Mouse (Mus musculus) left cerebral cortex, adult 9 months (tissue): ENCODE results near the gene Tprkb.
"Not testable (repeated sequence)": the region's sequence is repeated elsewhere in the genome, so short reads cannot be mapped to it uniquely, and the experiment has no call there.

Source experiments
- DNase-seq, 2 experiments: peaks; one replicate each; pipeline ENCODE4 v3.0.0; 2022; ENCODE audit warnings: low spot score in 2 of 2

Gene Tprkb

DNA sequence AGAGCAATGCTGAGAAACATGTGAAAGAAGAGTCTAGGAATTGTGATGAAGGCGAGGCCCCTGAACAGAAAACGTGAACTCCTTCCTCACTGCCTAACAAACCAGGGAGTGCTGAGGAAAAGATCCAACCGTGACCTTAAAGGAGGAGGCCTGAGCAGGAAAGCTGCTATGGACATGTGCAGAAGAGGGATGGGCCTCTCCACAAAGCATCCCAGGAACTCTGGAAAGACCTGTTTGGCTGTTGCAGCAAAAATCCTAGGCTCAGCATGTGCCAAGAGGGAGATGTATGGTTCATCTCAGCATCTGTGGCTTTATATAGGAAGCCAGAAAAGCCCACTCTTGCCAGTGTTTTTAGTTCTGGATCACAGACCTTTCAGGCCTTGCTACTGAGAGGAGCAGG is 61.0 kb downstream of the Tprkb start:
- DNase-seq = no peak

DNA sequence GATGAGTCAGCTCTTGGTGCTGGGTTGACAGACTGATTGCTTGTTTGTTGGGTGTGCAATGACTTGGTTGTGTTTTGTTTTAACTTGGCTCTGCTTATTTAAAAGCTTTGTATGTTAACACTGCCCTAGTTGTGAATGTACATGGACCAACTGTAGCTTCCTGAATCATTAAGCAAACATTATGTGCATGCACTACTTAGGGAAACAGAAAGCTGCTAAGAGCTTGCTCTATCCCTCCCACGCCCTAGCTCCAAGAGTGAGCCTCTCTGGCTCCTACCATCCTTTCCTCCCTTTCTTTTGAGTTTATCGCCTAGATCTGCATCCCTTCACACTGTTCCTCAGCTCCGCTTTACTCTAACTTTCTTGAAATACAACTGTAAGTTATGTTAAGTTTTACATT is 61.7 kb downstream of the Tprkb start:
- peak in 1 of 2 experiments; percentile 42 for DNase-seq

DNA sequence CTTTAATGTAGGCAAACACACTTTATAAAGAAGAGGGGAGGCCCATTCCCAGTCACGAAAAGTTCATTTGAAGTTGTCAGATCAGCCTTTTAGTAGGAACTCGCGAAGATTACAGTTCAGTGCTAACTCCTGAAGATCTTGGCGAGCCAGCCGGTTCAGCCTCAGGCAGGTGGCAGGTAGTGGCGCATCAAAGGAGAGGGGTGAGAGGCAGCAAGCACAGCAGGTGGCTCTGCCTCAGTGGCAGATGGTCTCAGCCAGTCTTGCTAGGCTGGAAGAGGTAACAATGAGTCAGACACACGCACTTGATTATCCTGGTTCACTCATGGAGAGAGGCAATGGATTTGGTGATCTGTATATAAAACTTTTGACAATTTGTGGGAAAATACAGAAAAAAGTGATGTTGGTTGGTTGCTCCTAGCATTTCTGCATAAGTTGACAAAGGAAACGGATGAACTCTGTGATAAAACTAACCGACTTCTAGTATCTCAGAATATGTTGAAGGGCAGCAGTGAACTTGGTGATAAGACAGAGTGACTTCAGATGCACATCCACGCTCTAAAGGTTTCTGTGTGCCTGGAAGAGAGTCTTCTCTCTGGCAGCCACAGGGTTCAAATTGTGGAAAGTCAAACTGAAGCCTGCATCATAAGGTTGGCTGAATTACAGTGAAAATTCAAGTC is 63.4 kb downstream of the Tprkb start:
- no peak for DNase-seq

DNA sequence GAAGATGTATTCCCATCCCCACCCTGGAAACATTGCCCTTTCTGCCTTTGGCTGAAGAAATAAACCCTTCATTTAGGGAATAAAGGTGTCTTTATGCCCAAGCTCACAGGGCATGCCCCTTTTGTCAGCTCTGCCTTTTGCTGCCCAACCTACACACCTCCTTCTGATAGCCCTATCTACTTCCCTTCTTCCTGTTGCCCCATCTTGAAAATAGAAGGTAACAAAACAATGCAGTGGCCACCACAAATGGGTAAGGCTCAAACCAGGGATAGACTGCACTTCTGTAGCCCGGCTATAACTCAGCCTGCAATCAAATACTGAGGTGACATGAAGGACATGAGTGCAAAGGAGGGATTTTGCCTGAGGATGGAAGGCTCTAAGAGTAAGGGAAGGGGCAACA is 64.1 kb downstream of the Tprkb start:
- no peak for DNase-seq

DNA sequence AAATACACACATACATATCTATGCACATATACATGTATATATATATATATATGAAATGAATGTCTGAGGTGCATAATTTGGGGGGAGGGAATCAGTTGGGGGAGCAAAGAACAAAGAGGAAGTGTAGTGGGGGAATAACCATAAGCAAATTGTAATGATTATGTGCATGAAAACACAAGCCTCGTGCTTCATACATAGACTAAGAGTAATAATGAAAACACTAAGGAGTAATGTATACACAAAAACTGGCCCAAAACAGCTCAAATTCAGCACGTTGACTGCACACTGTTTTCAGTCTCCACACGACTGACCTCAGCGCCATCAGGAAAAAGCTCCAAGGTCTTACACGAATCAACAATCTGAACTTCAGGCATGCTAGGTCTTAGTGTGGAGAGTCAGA is 64.6 kb downstream of the Tprkb start:
- DNase-seq = no peak

DNA sequence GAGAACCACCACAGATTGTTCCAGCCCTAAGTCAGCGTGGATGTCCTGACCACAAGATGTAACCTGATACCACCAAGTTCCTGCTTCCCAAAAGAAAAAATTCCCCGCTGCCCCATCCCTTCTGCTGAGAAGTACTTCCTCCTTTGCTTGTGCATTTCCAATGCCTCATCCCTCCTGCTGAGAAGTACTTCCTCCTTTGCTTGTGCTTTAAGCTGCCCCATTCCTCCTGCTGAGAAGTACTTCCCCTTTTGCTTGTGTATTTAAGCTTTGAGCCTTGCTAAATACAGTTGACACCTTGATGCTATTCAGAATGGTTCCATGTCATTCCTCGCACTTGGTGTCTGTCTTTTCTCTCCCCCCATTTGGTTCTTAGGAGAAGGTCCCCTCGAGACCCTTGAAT is 67.1 kb downstream of the Tprkb start:
- not testable (repeated sequence) for DNase-seq
